Mouse (Mus musculus) left cerebral cortex, adult 9 months (tissue): ENCODE results near the gene Fgfr1op2.

Experiments
- DNase-seq, 2 experiments: peaks; one replicate each; pipeline ENCODE4 v3.0.0; 2022; ENCODE audit warnings: low spot score in 2 of 2

Gene Fgfr1op2

GRCm38 (mm10) chr6:146641621-146642210 is 64.7 kb downstream of the Fgfr1op2 start:
- DNase-seq, result peak in 1 of 2 experiments; percentile 9

GRCm38 (mm10) chr6:146642276-146643183 is 65.5 kb downstream of the Fgfr1op2 start, which contains the start of the genes Med21 and Tm7sf3:
TSS of gene Med21 (plus strand) at chr6:146642547.
TSS of gene Tm7sf3 (minus strand) at chr6:146642824.
- DNase-seq, result peak; percentile 93 to 97

DNA sequence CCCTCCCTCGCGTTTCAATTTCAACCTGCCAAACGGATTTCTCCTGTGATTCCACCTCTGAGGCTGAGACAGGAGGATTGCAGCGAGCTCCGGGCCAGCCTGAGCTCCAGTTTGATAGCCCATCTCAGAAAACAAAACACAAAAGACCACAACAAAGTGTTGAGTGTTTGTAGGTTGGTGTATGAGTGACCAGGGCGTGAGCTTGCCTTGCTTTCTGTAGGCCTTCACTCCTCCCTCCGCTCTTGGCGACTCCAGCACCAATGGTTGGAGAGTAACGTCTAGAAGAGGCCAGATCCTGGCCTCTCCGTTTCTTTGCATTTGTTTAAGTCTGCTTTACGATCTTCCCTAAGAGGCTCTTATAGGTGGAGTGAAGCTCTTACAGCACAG is 66.2 kb downstream of the Fgfr1op2 start:
- no peak for DNase-seq
